Mouse (Mus musculus): Measurements from ENCODE around the gene Gemin4.

DNA sequence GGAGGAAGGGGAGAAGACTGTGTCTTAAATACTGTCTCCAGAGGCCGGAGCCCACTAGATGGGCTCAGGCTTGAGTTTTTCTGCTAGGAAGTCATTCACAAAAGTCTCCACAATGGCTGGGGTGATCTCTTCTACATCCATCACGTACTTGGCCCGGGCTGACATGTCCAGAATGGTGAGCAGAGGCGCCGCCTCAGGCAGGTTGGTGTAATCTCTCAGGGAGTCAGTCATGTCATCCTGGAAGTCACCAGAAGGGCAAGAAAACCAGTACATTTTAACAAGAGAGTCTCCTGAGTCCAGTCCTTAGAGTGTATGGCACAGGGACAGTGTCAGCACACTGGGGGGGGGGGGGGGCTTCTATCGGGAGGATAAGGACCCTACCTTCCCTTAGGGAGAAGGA, 41.0 kb upstream of the Gemin4 start:
- TF ChIP-seq CTCF (conservative IDR thresholded peaks at IDR 0.05 in 1 of 2, IDR thresholded peaks at IDR 0.05 in 1 of 2; ENCODE audit: low read depth in 2 of 2, low read length in 2 of 2) = peak in 1 of 2 experiments; percentile 18; a peak in 1 of 4 replicates
- TF ChIP-seq CHD2 (IDR thresholded peaks at IDR 0.05; ENCODE audit: low read length) = no peak
- TF ChIP-seq MYC (IDR thresholded peaks at IDR 0.05; ENCODE audit: low read depth, low read length) = no peak
- TF ChIP-seq POLR2A (IDR thresholded peaks at IDR 0.05; ENCODE audit: low read depth, low read length) = no peak
- no peak for TF ChIP-seq NELFE (IDR thresholded peaks at IDR 0.05; ENCODE audit: low read depth, low read length)

All from CH12.LX (cell line).